Mouse (Mus musculus) cortical plate, adult 2 months (tissue): ENCODE measurements around the gene Rccd1. TPM values are rescaled to one million over a fixed set of nuclear protein-coding genes. Genes with fewer than 3 reads are reported as not detected.
A peak's percentile ranks its signal among the peaks of the same experiment; 100 is the strongest.

Experiments
- H3K27ac ChIP-seq: fragments of 200-500 bp; 2 replicates; pipeline ENCODE4 v1.5.1; 2012; ENCODE audit warnings: low read length, control low read depth, inconsistent platforms; ENCODE audit not compliant: insufficient read depth
- H3K4me1 ChIP-seq: fragments of 200-500 bp; 2 replicates; pipeline ENCODE4 v1.6.1; 2011; ENCODE audit warnings: low read length; ENCODE audit not compliant: control insufficient read depth, insufficient read depth
- H3K4me3 ChIP-seq: fragments of 200-500 bp; 2 replicates; pipeline ENCODE4 v1.5.1; 2011; ENCODE audit warnings: mild to moderate bottlenecking, low read length, control low read depth; ENCODE audit not compliant: insufficient read depth
- CTCF ChIP-seq: fragments of 200-500 bp; IDR thresholded peaks from 2 replicates; pipeline ENCODE4 v1.5.1; 2011; ENCODE audit warnings: mild to moderate bottlenecking, control low read depth, low read length; ENCODE audit not compliant: insufficient read depth; ENCODE audit errors: extremely low read depth
- POLR2A ChIP-seq: fragments of 200-500 bp; IDR thresholded peaks from 2 replicates; pipeline ENCODE4 v1.6.1; 2011; ENCODE audit warnings: mild to moderate bottlenecking, low read length, control low read depth; ENCODE audit not compliant: insufficient read depth; ENCODE audit errors: extremely low read depth
- polyA plus RNA-seq: library from polyadenylated mRNA; depleted of rRNA; stranded (reverse); fragments of >200 nt; gene quantifications from 2 replicates; pipeline ENCODE4 v1.2.3, GENCODE M21; 2012; rRNA removed

Gene Rccd1
- polyA plus RNA-seq: 17.4 and 23.3 TPM in 2 replicates

GRCm38 (mm10) chr7:80324043-80324815 is at the start of gene Rccd1:
Rccd1 (minus strand) TSS chr7:80324454.
- H3K4me1 ChIP-seq: no peaks in the 10 kb centered on the region
- H3K27ac ChIP-seq: peak within 1 kb of the TSS; percentile 89
- TF ChIP-seq POLR2A (peak; percentile 90), CTCF (no peak)
- H3K4me3 ChIP-seq: peak within 1 kb of the TSS; percentile 54

DNA sequence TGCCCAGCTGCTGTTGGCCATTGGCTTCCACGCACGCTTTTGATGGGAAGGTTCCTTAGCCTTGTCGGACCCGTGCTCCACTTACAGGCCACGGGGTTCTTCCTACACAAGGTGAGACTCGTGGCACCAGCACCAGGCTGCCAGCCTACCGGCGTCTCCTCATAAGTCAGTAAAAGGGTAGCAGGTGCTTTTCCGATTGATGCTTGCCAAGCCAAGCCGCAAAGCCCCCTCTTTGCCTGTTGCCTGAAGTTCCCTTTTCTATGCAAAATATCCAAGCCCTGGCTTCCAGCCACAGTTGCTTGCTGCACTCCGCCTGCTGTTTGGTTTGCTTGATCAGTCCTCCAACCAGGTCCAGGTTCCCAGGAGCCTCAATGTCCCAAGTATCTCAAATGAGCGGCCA is 49.6 kb upstream of the Rccd1 start:
- no peak overlapping the region for H3K4me3 ChIP-seq
- no peak overlapping the region for H3K27ac ChIP-seq
- H3K4me1 ChIP-seq: peaks cover 5% of the 10 kb centered on the region; the same call in 1 of the 2 replicates
- TF ChIP-seq CTCF (no peak), POLR2A (no peak)

DNA sequence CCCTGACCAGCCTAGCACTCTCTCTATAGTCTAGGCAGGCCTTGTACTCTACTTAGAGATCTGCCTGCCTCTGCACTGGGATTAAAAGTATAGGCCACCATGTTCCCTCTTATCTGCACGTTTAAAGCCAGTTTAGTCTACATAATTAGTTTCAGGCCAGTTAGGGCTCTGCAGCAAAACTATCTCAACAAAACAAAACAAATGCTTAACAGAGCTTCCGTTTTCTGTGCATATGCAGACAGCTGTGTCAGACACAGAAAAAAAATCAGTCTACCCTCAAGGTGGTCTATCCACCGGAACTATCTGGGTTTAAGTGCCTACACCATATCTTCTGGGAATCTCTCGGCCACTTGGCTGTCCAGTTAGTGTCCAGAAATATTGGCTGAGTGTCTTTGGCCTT is 49.1 kb upstream of the Rccd1 start:
- Histone ChIP-seq H3K27ac (no peak overlapping the region), H3K4me1 (peaks cover 5% of the 10 kb centered on the region; the same call in 1 of the 2 replicates), H3K4me3 (no peak overlapping the region)
- TF ChIP-seq CTCF (no peak), POLR2A (no peak)

DNA sequence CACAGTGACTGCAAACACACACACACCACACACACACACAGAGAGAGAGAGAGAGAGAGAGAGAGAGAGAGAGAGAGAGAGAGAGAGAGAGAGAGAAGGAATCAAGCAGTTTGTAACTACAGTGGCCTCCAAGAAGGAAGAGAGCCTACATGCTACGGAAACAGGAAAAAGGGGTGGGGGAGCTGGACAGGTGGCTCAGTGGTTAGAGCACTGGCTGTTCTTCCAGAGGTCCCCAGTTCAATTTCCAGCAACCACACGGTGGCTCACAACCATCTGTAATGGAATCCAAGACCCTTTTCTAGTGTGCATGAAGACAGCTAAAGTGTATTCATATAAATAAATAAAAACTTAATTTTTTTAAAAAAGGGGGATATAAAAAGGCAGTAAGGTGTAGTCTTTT is 48.4 kb upstream of the Rccd1 start:
- no peak overlapping the region for H3K4me3 ChIP-seq
- no peak overlapping the region for H3K27ac ChIP-seq
- no peak for TF ChIP-seq POLR2A
- no peak for TF ChIP-seq CTCF
- peaks cover 5% of the 10 kb centered on the region; the same call in 1 of the 2 replicates for H3K4me1 ChIP-seq

- H3K4me3 ChIP-seq: no peak overlapping the region
- peaks cover 5% of the 10 kb centered on the region; the same call in 1 of the 2 replicates for H3K4me1 ChIP-seq
- H3K27ac ChIP-seq: no peak overlapping the region
- TF ChIP-seq CTCF (no peak), POLR2A (no peak)
Measured at GRCm38 (mm10) chr7:80372166-80372565, 47.9 kb upstream of the Rccd1 start.

GRCm38 (mm10) chr7:80371041-80371751 is 46.9 kb upstream of the Rccd1 start, which contains the start of gene Man2a2:
Man2a2 (minus strand) TSS chr7:80371375.
- Histone ChIP-seq H3K4me3 (peak within 1 kb of the TSS; percentile 53), H3K4me1 (peaks cover 5% of the 10 kb centered on the region; the same call in 1 of the 2 replicates), H3K27ac (peak within 1 kb of the TSS; percentile 77)
- TF ChIP-seq CTCF (peak; percentile 28; the same call in 1 of the 2 replicates), POLR2A (no peak)

GRCm38 (mm10) chr7:80370649-80371040 is 46.4 kb upstream of the Rccd1 start:
- Histone ChIP-seq H3K4me3 (peak overlapping the region; percentile 53), H3K27ac (peak overlapping the region; percentile 77), H3K4me1 (peaks cover 5% of the 10 kb centered on the region; the same call in 1 of the 2 replicates)
- TF ChIP-seq POLR2A: peak; percentile 52; the same call in 1 of the 2 replicates
- no peak for TF ChIP-seq CTCF

DNA sequence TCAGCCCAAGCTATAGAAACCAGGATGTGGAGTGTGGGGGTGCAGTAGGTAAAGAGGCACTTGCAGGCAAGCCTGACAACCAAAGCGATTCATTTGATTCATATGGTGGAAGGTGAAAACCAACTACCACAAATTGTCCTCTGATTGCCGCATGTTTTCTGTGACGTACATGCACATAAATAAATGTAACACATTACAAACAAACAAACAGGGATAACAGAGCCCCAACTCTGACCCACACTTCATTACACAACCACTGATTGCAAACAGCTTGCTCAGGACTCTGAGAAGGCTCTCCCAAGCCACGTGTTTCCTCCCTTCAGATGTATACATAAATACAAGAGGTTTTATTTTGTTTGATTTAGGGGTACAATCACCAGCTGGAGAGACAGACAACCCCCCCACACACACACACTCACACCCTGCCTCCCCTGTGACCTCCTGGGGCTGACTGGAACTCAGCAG is 45.7 kb upstream of the Rccd1 start:
- Histone ChIP-seq H3K4me3 (peak overlapping the region; percentile 53), H3K4me1 (peaks cover 5% of the 10 kb centered on the region; the same call in 1 of the 2 replicates), H3K27ac (peak overlapping the region; percentile 77)
- TF ChIP-seq CTCF: no peak
- no peak for TF ChIP-seq POLR2A

DNA sequence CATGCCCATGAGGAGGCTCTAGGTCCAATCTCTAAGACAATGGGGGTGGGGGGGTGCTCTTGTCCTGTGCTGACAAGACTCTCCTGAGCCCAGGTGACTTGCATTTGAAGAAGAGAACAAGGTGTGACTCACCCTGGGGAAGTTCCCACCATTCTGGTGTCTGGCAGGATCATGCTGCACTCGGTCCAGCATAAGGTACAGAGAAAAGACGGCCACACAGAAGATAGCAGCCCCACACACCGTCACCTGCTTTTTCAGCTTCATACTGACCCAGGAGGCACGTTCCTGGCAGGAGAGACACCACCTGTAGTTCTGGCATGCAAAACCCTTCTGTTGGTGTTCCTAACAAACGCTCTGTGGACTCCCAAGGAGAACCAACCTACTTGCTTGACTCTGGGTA is 45.2 kb upstream of the Rccd1 start:
- H3K27ac ChIP-seq: no peak overlapping the region
- TF ChIP-seq POLR2A: no peak
- TF ChIP-seq CTCF: no peak
- H3K4me3 ChIP-seq: peak overlapping the region; percentile 53
- peaks cover 5% of the 10 kb centered on the region; the same call in 1 of the 2 replicates for H3K4me1 ChIP-seq
